Comparison of ENCODE assay signal across 17 mouse cellular contexts in genomic region chr9:46760247-46760646, GRCm38 (mm10).
"Had no signal": no experiment of that assay in that cellular context is flagged by ENCODE, and none has a peak within 500 bp of the region (broad histone marks: within the 10 kb centered on the region; RNA-seq: fewer than 3 reads in every experiment).

No protein-coding gene starts in this region.

- DNase-seq: kidney, adult 2 months; kidney, postnatal 25 days; liver, postnatal 0 days; lung, embryonic 14.5 days; thymus, adult 2 months; thymus, postnatal 14 days; thymus, postnatal 4 days had no signal

- H3K27ac ChIP-seq: kidney, postnatal 0 days; limb, embryonic 12.5 days; limb, embryonic 15.5 days; liver, embryonic 14.5 days; macrophage; midbrain, embryonic 12.5 days; midbrain, embryonic 15.5 days; neural tube, embryonic 12.5 days; neural tube, embryonic 15.5 days; stomach, postnatal 0 days had no signal

- H3K4me3 ChIP-seq: limb, embryonic 12.5 days; limb, embryonic 15.5 days; midbrain, embryonic 12.5 days; midbrain, embryonic 15.5 days; neural tube, embryonic 12.5 days; neural tube, embryonic 15.5 days had no signal
